Mouse (Mus musculus) cerebellum, adult 8-10 months (tissue): ENCODE results near the gene Iqgap2.

ENCODE experiments used
- DNase-seq: peaks from one replicate; pipeline ENCODE4 v3.0.0; 2022

Gene Iqgap2

DNA sequence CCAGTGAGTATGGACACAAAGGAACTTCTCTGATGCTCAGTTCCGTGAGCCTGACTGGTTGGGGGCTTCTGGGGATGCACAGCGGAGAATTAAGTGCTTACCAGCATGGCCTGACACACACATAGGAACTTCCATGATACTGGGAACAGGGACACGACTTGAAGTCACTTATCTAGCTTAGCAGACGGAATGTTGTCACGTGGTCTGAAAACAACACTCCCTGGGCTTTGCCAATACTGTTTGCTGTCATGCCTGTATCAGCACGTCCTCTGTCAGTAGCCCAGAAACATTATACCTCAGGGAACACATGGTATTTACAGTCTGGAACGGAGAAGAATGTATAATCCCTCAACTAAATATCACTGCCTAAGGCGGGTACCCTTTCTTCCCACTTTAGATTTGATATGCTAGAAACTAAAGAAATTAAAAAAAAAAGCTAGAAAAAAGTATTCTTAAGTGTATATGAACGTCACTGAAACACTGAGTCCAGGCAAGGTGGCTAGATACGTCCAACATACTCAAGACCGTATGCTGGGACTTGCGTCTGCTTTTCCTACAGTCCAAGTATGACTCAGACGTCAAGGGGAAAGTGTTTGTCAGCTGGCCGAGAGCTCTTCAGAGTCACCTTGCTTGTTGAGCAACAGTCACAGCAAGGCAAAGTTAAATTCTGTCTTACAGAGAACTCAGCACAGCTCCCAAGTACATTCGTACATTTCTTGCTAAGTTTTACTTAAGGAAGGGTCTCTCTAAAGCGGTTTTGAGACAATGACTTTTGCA, 280.7 kb downstream of the Iqgap2 start:
- DNase-seq: no peak

DNA sequence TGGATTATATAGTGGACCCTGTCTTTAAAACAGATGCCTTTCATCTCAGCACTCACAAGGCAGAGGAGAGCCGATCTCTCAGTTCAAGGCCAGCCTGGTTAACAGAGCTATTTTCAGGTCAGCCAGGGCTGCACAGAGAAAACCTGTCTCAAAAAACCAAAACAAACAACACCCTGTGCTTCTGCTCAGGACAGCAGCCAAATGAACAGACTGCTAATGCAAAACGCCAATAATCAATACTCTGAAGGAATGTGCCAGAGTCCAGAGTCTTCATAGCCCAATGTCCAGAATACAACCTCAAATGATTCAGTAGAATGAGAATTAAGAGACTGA, 282.7 kb downstream of the Iqgap2 start:
- no peak for DNase-seq

DNA sequence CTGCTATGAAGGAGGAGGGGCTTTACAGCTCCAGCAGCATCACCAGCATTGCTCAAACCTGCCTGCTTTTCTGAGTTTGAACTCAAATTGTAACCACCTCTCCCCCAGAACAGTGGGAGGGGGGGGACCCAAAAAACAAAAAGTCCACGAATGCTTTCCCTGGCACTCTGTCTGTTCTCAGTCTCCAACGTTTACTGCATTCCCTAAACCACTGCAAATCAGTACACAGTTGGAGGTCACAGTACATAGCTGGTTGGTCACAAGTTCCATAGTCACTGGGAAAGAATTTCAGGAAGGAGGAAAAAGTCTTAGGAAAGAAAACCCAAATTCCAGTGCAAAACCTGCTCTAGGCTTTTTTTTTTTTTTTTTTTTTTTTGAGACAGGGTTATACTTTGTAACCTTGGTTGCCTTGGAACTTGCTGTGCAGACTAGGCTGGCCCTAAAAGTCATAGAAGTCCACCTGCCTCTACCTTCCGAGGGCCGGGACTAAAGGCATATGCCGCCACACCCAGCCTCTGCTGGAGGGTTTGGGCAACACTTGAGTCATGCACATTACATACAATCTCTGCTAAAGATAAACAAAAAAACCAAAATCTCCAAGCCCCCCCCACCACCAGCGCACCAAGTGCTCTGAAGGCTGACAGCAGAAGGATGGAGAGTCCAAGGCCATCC, 283.2 kb downstream of the Iqgap2 start:
- DNase-seq: no peak

DNA sequence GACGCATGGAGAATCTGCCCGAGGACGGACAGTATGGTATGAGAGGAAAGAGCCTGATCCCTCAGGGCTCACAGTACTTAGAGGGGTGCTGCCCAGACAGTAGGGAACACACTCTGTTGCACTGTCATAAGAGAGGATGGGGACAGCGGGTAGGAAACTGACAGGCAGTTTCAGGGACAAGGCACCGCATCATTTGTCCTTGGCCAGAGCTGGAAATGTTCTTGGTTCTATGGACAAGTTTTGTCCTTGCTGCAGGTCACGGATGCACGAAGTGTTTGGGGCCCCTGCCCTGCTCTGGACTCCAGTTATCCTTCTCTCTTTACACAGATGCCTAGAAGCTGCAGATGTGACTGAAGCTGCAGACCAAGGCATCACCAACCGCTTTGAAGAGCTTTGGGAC, 284.7 kb downstream of the Iqgap2 start:
- DNase-seq: no peak

DNA sequence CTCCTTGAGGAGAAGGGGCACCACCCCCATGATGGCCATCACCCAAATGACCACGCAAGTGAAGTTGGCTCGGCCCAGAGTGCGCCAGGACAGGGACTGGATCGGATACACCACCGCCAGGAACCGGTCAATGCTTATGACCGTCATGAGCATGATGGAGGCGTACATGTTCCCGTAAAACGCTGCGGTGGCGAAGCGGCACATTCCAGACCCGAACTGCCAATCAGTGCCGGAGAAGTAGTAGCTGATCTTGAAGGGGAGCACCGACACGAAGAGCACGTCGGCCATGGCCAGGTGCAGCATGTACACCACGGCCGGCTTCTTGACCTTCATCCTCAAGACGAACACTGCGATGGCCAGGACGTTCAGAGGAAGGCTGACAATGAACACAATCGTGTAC, 287.4 kb downstream of the Iqgap2 start:
- DNase-seq: no peak

DNA sequence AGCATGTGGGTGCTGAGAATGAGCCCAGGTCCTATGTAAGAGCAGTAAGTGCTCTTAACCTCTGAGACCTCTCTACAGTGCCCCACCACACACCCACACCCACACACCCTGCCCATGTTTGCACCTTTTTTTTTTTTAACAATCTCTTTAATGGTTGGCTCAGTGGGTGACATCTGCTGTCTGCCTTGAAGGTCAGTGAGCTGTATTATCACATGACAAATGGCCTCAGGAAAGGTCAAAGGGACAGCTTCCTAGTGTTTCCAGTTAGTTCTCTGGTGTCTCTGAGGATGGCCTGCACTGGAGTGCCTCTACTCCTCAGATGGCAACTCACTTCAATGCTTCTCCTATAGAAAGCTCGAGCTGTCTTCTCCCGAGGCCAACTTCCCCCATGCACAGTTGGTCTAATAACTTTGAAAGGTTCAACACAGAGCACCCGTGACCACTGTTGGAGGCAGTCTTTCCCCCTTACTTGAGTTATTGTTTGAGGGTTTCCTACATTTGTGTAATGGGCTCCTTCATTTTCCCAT, 291.8 kb downstream of the Iqgap2 start:
- DNase-seq: no peak

DNA sequence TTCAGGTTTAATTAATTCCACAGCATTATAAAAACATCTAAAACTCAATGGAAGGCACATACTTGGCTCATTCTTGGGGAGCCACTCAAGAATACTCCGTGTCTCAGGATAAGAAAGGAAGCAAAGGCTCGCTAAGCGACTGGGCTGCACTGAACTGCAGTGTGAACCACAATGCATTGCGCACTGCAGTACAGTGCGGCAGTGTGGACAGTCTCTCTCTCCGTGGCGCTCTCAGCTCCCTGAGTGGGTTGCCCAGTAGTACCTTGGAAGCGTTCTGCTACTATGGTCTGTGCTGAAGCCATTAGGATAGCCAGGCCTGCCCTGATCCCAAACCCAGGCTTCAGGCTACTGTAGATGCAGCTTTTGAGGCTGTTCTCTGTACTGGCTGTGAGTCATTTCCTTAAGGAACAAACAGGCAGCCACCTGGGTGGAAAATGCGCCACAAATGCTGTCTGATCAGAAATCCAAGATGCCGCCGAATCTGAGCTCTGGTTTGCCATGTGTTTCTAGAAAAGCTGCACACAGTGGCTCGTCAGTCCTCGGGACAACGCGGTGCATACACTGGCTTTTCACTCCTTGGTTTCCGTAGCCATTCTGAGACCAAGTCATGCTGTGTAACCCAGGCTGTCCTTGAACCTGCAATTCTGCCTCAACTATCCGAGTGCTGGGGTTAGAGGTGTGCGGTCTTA, 293.3 kb downstream of the Iqgap2 start:
- no peak for DNase-seq

DNA sequence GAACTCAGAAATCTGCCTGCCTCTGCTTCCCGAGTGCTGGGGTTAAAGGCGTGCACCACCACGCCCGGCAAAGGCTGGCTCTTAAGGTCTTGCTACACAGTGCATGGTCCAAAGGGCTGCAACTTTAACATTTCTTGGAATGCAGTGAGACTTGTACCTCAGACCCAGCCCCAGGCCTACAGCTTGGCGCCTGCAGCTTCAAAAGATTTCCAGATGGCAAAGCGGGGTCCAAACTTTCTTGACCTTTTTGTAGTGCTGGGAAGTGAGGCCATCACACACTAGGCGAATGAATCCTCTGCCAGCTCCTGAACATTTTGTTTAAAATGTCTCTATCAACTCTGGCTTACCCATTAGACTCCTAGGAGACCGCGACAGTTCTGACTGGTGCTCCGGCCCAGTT, 294.1 kb downstream of the Iqgap2 start:
- DNase-seq: no peak

DNA sequence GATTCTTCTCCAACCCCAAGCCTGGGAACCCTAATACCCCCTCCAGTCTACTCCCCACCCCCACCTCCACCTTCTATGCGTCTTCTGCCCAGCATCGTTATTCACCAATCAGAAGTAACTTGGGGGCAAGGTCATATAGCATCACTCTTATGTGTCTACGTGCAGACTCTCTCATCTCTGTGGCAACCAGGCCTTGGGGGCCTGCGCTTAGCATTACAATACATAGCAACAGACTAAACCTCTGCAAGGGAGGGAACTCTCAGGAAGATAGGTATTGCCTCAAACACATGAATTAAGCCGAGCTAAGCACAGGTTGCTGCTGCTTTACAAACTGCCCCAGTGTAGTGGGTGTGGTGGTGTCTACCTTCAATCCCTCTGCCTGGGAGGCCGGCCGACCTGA, 295.0 kb downstream of the Iqgap2 start:
- no peak for DNase-seq

DNA sequence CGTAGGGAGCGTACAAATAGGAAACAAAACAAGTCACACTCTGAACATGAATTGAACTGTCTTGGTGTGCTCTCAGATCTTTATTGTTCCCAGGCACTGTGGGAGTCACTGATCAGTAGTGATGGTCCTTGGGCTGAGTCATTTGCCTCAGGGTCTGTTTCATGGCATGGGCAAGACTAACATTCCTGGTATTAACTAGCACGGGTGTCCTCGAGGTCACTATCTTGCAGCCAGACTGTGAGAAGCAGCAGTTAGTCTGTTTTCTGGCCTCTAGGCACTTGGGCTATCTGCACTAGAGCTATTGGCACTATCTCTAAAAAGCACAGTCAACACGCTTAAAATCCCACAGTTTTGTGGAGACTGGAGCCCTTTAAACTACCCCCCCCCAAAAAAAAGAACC, 295.8 kb downstream of the Iqgap2 start:
- no peak for DNase-seq

DNA sequence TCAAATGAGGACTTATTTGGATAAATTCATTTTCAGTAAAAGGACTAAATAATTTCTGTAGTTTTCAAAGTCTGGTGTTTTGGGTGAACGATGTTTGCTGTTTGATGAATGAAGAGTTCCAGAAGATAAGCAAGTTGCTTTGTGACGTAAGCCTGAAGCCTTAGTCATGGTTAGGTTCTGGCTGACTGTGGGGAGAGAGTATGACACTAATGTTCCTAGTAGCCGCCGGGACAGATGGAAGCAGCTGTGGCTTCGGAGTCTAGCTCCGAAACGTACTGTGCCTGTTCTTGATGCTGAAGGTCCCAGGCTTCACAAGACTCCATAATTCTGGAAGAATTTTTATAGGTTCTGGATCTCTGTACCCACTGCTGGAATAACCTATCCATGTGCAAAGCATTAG, 296.3 kb downstream of the Iqgap2 start:
- DNase-seq: no peak

DNA sequence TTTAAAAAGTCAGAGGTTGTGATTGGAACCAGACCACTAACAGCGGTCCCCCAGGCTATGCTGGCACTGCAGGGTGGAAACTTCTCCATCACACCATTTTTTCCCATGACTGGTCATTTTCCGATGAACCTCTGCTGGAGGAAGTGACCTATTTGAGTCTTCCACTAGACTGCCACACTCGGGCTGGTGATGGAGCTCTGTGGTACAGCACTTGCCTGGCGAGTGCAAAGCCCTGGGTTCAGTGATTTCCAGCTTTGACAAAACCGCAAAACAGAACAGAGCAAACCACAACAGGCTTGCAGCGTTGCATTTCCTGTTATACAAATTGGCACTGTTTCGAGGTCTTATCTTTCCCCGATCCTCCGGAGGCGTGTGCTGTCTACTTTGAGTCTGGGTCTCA, 298.9 kb downstream of the Iqgap2 start:
- DNase-seq: no peak

DNA sequence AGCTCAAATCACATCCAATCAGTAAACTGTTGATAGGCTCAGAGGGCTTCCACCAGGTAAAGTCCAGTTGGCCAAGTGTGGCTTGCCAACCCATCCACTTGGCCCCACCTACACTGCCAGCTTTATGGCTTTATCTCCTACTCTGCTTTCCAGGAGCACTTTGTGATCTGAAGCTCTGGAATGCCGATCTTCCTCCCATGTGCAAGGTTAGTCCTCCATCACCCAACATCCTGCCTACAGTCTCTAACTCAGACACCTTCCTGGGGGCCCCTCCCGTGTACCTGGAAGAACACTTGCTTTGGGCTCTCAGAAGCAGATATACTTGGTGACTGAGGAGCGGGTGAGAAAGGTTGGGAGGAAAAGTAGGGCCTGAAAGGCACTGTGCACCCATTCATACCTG, 300.1 kb downstream of the Iqgap2 start:
- no peak for DNase-seq

DNA sequence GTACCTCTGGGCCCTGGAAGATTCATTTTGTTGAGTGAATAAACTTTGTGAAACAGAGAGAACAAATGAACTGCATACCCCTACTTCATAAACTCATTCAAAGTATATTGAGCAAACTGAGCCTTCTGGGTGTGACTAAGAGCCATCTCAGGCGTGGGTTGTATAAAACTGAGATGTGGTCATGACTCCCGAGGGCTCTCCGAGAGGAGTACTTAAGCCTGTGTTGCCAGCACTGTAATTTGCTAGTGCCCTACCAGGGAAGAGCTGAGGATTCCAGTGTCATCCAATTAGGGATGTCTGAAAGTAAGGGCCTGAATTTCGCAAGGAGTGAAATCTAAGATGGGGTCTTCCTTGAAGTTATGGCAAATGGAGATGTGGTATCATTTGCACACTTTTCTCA, 304.1 kb downstream of the Iqgap2 start:
- DNase-seq: no peak

DNA sequence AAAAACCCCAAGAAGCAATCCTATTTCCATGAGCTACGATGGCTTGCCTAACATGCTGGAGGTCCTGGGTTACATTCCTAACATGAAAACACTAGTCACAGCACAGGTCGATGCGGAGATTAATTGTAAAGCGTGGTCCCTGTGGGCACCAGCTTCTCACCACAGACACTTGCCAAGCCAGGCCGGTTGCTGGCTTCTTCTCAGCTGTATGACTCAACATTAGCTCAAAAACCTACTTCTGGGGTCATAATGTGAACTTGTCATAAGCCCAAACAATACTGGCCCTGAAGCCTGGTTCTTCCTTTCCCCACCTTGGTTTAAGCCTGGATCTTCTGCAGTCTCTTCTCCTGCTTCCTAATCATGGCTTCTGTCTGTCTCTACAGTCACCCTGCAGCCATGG, 306.8 kb downstream of the Iqgap2 start:
- DNase-seq: no peak

DNA sequence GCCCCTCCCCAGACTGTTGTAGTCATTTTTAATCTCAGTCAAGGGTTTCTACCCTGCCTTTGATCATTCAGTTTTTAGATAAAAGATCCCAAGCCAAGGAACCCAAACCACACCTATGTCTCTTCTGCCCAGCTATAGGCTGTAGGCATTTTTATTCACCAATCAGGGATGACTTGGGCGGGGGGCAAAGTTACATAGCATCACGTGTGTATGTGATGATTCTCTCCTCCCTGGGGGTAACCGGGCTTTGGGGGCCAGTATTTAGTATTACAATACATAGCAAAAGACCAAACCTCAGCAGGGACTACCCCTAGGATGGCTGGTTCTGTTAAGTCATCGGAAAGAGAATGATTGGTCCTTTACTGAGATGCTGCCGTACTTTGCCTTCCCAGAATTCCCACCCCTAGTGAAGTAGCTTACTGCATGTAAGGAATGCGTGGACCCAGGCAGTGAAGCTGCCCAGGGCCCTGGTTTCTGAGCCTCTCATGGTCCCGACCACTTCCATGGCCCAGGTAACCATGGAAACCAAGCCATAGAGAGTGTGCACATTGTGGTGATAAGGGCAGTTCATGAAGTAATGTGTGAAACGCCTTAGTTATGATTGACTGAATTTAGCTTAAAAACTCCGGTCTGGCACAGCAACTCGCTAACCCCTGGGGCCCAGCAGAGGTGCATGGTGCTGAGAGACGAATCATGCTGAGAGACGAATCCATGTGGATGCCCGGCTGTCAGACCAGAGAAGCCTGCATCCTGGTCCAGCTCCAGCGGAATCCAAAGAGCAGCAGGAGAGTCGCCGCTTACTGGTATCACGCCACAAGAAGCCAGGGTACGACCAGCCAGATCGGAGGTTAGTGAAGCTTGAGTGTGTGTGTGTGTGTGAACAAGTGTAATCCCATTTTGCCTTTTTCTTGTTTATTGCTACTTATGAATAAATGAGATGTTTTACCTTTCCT, 308.2 kb downstream of the Iqgap2 start:
- DNase-seq: no peak

DNA sequence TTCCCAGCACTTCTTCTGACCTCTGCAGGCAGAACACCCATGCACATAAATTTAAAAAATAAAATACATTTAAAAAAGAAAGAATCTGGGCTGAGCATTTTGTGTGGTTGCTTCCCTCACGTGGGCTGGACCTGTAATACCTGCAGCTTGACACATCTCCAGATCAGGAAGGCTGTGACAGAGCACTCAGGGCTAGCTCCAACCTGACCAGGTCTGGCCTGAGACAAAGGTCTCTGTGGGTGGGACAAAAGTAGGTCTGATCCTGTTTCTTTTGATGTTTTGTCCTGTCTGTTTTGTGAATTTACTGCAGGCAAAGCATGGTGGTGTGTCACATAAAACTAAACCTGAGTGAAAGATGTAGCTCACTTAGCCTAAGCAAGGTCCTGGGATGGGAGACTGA, 309.9 kb downstream of the Iqgap2 start:
- DNase-seq: no peak

DNA sequence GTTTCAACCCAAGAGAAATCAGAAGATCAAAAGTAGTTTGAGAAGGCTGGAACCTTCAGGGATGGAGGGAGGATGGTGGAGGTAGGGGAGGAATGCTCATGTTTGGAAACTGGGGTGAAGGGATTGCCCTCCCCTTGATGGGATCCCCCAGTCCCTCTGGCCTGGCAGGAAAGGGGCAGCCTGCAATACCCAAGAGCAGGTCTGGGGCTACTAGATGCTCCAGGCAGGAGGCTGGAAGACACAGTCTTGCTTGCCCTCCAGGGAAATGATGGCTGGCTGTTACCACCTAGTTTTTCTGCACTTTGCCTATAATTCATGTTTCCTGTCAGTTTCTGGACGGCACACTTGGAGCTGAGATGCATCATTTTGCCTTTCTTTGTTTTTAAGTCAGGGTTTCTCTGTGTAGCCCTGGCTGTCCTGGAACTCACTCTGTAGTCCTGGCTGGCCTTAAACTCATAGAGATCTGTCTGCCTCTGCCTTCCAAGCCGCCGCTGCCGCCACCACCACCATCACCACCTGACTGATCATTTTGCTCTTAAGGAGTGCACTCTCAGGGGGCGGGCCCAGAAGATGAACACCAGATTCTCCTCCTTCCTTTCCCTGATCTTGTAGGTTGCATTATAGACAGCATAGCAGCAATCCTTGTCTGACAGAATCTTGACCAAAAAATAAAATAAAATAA, 313.6 kb downstream of the Iqgap2 start:
- no peak for DNase-seq
